Mouse (Mus musculus): Measurements from ENCODE around the gene Dydc1. TPM values are rescaled to one million over a fixed set of nuclear protein-coding genes. Genes with fewer than 3 reads are reported as not detected.

Gene Dydc1
- polyA plus RNA-seq, 1 experiment = not detected

GRCm38 (mm10) chr14:41090777-41091176 lies 18.1 kb downstream of the Dydc1 start:
- TF ChIP-seq POLR2A (IDR thresholded peaks at IDR 0.05; ENCODE audit: insufficient read depth, low read depth, low read length) = no peak
- TF ChIP-seq CTCF (IDR thresholded peaks at IDR 0.05; ENCODE audit: insufficient read depth, low read depth, low read length) = no peak
- WGBS = 51% methylated on average over 8 of the region's 8 CpGs
- H3K4me3 ChIP-seq (ENCODE audit: insufficient read depth, low read depth, low read length) = no peak overlapping the region
- H3K4me1 ChIP-seq (ENCODE audit: control insufficient read depth, insufficient read depth, low read length) = no peaks in the 10 kb centered on the region
- no peak overlapping the region for H3K27ac ChIP-seq (ENCODE audit: insufficient read depth, low read depth, low read length)

DNA sequence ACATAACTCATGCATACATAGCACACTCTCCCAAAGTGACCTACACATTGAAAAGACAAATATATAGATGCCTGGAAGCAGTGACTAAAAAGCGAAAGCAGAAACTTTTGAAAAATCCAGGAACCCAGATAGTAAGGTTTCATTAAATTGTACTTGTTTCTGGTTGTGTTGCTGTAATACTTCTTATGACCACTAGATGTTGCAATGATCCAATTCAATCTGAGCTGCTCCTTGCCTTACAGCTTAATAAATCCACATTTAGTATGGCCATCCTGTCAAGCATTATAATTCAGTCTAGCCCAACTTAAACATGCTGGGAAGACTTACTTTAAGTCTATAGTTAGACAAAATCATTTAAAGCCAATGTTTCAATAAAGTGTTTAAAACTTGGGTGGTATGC lies 21.4 kb downstream of the Dydc1 start:
- Histone ChIP-seq H3K27ac (ENCODE audit: insufficient read depth, low read depth, low read length) (no peak overlapping the region), H3K4me3 (ENCODE audit: insufficient read depth, low read depth, low read length) (no peak overlapping the region), H3K4me1 (ENCODE audit: control insufficient read depth, insufficient read depth, low read length) (no peaks in the 10 kb centered on the region)
- 56% methylated on average over 1 of the region's 1 CpGs for WGBS
- TF ChIP-seq CTCF (IDR thresholded peaks at IDR 0.05; ENCODE audit: insufficient read depth, low read depth, low read length) = no peak
- TF ChIP-seq POLR2A (IDR thresholded peaks at IDR 0.05; ENCODE audit: insufficient read depth, low read depth, low read length) = no peak

DNA sequence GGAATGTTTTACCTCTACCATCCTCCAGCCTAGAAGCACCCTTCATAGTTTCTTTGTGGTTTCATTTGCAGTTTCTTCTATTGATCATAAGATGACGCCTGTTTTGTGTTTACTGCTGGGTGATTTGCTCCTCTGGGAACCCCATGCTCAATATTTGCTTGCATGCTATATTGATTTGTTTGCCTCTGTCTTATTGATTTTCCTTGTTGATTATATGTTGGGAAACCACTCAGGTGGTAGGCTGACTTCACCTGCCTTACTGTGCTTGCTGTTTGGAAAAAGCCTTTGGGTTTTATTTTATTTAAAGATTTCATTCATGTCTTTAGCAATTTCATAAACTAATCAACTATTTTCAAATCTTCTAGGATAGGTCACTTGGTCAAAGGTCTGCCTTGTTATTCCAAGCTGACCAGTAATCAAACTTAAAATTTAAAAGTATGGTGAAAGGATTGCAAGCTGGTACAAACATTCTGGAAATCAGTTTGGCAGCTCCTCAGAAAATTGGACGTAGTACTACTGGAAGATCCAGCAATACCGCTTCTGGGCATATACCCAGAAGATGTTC lies 23.7 kb downstream of the Dydc1 start:
- Histone ChIP-seq H3K4me3 (ENCODE audit: insufficient read depth, low read depth, low read length) (no peak overlapping the region), H3K27ac (ENCODE audit: insufficient read depth, low read depth, low read length) (no peak overlapping the region), H3K4me1 (ENCODE audit: control insufficient read depth, insufficient read depth, low read length) (no peaks in the 10 kb centered on the region)
- TF ChIP-seq CTCF (IDR thresholded peaks at IDR 0.05; ENCODE audit: insufficient read depth, low read depth, low read length) (no peak), POLR2A (IDR thresholded peaks at IDR 0.05; ENCODE audit: insufficient read depth, low read depth, low read length) (no peak)
- WGBS = 83% methylated on average over 3 of the region's 3 CpGs

DNA sequence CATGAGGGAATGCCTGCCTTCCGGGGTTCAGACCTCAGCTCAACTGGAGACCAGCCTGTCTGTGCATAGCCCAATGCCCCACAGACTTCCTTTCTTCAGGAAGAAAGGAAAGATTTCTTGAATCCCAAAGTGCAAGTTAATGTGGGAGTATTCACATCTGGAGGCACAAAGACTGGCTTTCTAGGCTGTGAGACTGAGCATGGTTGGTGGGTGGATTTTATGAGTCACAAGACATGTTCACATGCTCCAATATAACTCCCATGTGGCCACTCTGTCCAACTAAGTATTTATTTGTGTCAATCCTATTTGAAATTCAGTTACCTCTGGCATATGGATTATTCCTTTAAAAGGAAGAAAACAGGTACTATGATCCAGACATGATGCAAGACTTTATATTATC lies 26.0 kb downstream of the Dydc1 start:
- Histone ChIP-seq H3K4me3 (ENCODE audit: insufficient read depth, low read depth, low read length) (no peak overlapping the region), H3K27ac (ENCODE audit: insufficient read depth, low read depth, low read length) (no peak overlapping the region), H3K4me1 (ENCODE audit: control insufficient read depth, insufficient read depth, low read length) (no peaks in the 10 kb centered on the region)
- TF ChIP-seq POLR2A (IDR thresholded peaks at IDR 0.05; ENCODE audit: insufficient read depth, low read depth, low read length) = no peak
- TF ChIP-seq CTCF (IDR thresholded peaks at IDR 0.05; ENCODE audit: insufficient read depth, low read depth, low read length) = no peak
- 81% methylated on average over 1 of the region's 1 CpGs for WGBS

GRCm38 (mm10) chr14:41100712-41101111 lies 28.0 kb downstream of the Dydc1 start:
- WGBS = 88% methylated on average over 3 of the region's 3 CpGs
- TF ChIP-seq POLR2A (IDR thresholded peaks at IDR 0.05; ENCODE audit: insufficient read depth, low read depth, low read length) (no peak), CTCF (IDR thresholded peaks at IDR 0.05; ENCODE audit: insufficient read depth, low read depth, low read length) (no peak)
- Histone ChIP-seq H3K4me3 (ENCODE audit: insufficient read depth, low read depth, low read length) (no peak overlapping the region), H3K4me1 (ENCODE audit: control insufficient read depth, insufficient read depth, low read length) (no peaks in the 10 kb centered on the region), H3K27ac (ENCODE audit: insufficient read depth, low read depth, low read length) (no peak overlapping the region)

- Histone ChIP-seq H3K27ac (ENCODE audit: insufficient read depth, low read depth, low read length) (no peak overlapping the region), H3K4me3 (ENCODE audit: insufficient read depth, low read depth, low read length) (no peak overlapping the region), H3K4me1 (ENCODE audit: control insufficient read depth, insufficient read depth, low read length) (no peaks in the 10 kb centered on the region)
- WGBS = 91% methylated on average over 5 of the region's 5 CpGs
- no peak for TF ChIP-seq CTCF (IDR thresholded peaks at IDR 0.05; ENCODE audit: insufficient read depth, low read depth, low read length)
- no peak for TF ChIP-seq POLR2A (IDR thresholded peaks at IDR 0.05; ENCODE audit: insufficient read depth, low read depth, low read length)
Observed at GRCm38 (mm10) chr14:41101242-41101641, 28.5 kb downstream of the Dydc1 start.

GRCm38 (mm10) chr14:41102269-41102668 lies 29.6 kb downstream of the Dydc1 start:
- TF ChIP-seq POLR2A (IDR thresholded peaks at IDR 0.05; ENCODE audit: insufficient read depth, low read depth, low read length) (no peak), CTCF (IDR thresholded peaks at IDR 0.05; ENCODE audit: insufficient read depth, low read depth, low read length) (no peak)
- WGBS = 82% methylated on average over 2 of the region's 2 CpGs

DNA sequence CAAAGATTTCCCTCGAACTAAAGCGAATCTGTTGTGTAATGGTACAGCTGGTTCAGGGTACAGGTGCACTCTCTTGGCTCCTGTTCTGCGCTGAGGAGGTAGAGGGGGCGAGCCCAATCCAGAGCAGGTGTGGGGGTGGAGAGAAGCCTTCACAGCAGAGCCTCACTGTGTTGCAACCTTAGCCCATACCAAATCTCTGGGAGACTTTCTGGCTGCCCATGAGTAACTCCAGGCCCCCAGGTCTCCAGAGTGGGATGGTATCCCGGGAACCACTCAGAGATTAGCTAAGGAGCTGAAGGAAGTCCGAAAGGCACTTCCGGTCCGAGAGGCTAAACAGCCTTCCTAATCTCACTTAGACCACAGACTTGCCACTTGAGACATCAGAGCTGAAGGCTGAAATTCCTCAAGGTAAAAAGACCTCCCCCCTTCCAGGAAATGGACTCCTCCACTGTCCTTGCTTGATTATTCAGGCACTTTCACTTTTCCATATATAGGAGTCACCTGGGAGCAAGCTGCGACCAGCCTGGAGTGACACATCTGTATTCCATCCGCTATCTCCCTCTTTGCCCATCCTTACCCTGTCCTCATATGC lies 32.2 kb downstream of the Dydc1 start, which contains the start of gene Mat1a:
Mat1a (plus strand) TSS at position 183 of the 592 bp plus-strand sequence.
- Histone ChIP-seq H3K4me1 (ENCODE audit: control insufficient read depth, insufficient read depth, low read length) (no peaks in the 10 kb centered on the region), H3K27ac (ENCODE audit: insufficient read depth, low read depth, low read length) (no peak within 1 kb of the TSS), H3K4me3 (ENCODE audit: insufficient read depth, low read depth, low read length) (no peak within 1 kb of the TSS)
- 77% methylated on average over 10 of the region's 10 CpGs for WGBS
- TF ChIP-seq POLR2A (IDR thresholded peaks at IDR 0.05; ENCODE audit: insufficient read depth, low read depth, low read length) = no peak
- no peak for TF ChIP-seq CTCF (IDR thresholded peaks at IDR 0.05; ENCODE audit: insufficient read depth, low read depth, low read length)

More at GRCm38 (mm10) chr14:41102269-41102668, 29.6 kb downstream of the Dydc1 start:
- Histone ChIP-seq H3K4me3 (ENCODE audit: insufficient read depth, low read depth, low read length) (no peak overlapping the region), H3K4me1 (ENCODE audit: control insufficient read depth, insufficient read depth, low read length) (no peaks in the 10 kb centered on the region), H3K27ac (ENCODE audit: insufficient read depth, low read depth, low read length) (no peak overlapping the region)

DNA sequence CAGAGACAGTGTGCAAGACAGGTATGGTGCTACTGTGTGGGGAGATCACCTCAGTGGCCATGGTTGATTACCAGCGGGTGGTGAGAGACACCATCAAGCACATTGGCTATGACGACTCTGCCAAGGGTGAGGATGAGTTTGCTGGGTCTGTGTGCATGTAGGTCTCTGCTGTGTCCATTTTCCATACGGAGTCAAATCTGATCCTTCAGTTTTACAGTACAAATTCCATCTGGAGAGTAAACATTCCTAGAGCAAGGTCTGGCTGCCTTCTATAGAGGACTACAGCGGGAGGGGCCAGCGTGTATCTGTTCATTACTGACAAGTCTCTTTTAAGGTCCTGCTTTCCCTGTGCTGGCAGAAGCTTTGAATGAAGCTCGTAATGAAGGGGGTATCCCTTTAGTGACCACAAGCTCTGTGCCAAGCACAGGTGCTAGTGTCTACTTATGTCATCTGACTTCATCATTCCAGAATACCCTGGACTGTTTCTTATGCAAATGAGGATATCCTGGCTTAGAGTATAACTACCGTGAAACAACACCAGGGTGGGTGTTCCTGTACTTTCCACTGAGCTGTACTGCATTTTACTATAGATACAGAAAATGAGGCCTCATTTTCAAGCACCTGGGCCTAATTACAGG lies 38.4 kb downstream of the Dydc1 start:
- Histone ChIP-seq H3K4me1 (ENCODE audit: control insufficient read depth, insufficient read depth, low read length) (no peaks in the 10 kb centered on the region), H3K27ac (ENCODE audit: insufficient read depth, low read depth, low read length) (no peak overlapping the region), H3K4me3 (ENCODE audit: insufficient read depth, low read depth, low read length) (no peak overlapping the region)
- TF ChIP-seq CTCF (IDR thresholded peaks at IDR 0.05; ENCODE audit: insufficient read depth, low read depth, low read length) (no peak), POLR2A (IDR thresholded peaks at IDR 0.05; ENCODE audit: insufficient read depth, low read depth, low read length) (no peak)
- 86% methylated on average over 7 of the region's 7 CpGs for WGBS
